Mouse (Mus musculus) adrenal gland, postnatal 10 days (tissue): ENCODE measurements around the gene 6030445D17Rik. TPM values are rescaled to one million over a fixed set of nuclear protein-coding genes. Genes with fewer than 3 reads are reported as not detected.

Experiments
- DNase-seq: peaks from one replicate; pipeline ENCODE4 v3.0.0; 2021; ENCODE audit warnings: mixed read lengths
- long read RNA-seq, 2 experiments: library from polyadenylated mRNA; stranded (forward); transcript quantifications; one replicate each; pipeline ENCODE4 v2.0.0; 2021
- total RNA-seq, 2 experiments: library from RNA; stranded (reverse); gene quantifications; 2 replicates each; pipeline ENCODE4 v1.2.3; 2021

The 6030445D17Rik gene
- total RNA-seq, result under 1 TPM; 0.24 to 0.39 TPM
- long read RNA-seq, experiment 1, result 0 reads
- long read RNA-seq, experiment 2, result 0 reads

DNA sequence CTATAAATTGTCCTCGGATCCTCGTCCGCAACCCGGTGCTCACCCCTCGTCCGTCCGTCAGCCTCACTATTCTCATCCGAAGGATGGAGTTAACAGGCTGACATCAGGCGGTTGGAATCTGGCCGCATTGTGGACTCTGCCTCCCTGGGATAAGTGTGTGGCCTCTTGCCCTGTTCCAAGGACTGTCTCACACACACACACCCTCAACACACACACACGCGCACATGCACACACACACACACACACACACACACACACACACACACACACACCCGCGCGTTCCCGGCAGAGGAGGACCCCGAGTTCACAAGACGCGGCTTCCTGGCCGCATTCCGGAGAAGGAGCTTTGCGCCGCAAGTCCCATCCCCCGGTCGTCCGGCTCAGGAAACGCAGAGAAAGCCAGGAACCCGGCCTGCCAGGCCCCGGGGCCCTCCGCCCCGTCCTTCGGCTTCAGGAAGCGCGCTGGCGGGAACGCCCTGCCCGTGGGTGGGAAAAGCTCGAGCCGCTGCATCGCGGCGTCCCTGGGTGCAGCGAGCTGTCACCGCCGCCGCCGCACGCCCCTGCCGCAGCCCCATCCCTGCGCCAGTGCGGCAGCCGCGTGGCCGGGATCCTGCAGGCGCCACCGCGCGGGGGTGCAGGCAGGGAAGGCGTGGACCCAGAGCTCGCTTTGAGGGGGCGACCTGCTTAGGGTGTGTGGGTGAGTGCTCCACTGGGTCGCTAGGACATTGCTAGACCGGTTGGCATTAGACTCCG is at the start of gene 6030445D17Rik:
Gene 6030445D17Rik (plus strand): TSS at position 165 of the 753 bp plus-strand sequence.
- peak; percentile 86 for DNase-seq

DNA sequence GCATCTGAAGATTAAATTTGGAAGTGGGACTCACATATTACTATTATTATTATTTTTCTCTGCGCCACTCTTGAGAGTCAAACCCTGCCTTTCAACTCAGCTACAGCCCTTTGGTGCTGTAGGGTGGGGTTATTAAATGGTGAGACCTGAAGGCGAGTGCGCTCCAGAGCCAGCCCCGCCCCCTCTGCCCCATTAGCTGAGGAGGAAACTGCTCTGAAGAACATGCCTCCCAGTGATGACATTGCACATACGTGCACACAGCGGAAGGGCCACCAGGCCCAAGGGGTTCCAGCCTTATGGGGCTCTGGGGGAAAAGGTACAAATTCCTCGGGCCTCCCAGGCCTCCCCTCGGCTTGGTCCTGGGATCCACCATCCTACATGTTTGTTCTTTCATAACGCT is 46.6 kb upstream of the 6030445D17Rik start:
- no peak for DNase-seq

DNA sequence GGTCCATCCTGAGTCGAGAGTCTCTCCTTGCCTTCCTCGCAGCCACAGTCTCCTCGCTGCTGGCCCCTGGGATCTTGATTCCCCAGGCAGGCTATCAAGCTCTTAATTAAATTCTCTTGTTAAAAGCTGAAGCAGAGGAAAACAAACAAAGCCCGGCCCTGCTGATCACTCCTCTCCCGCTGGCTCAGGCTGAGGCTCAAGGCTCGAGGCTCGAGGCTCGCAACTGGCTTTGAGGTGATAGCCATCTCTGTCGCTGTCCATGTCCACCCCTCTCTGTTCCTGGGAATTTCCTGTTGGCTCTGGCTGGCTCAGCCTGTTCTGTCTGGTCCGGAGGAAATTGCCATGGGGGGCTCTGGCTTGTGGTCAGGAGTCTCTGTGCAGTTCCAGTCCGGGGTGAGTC is 43.1 kb upstream of the 6030445D17Rik start:
- no peak for DNase-seq

DNA sequence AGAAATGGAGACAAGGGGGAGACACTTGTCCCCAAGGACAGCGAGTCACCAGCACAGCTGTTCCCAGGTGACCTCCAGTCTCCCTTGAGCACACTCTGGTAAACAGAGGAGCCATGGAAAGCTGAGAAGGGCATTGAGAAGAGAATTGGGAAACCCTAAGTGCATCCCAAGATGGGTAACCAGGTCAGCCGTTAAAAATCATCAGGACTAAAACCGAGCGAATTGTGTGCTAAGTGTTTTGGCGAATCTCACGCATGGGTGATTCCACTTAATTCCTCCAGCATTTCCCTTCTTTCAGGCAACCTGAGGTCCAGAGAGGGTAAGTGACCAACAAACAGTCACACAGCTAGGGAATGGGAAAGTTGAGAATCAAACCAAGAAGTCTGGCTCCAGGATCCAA is 42.7 kb upstream of the 6030445D17Rik start:
- no peak for DNase-seq

DNA sequence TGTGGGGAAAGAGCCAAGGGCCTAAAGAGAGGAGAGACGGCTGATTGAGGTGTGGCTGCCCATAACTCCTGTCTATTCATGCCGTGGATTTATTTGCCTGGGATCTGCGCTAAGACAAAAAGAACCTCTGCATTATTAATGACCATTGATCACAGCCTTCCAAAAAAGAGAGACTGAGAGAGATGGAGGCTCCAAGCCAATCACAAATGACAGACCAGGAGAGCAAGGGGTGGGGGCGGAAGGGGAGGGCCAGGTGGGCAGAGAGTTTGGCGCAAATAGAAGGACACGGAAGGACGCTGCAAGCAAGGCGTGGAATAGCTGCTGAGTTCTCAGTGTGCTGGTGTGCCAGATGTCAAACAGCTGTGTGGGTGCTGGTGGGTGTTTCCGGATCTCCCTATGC is 38.8 kb upstream of the 6030445D17Rik start, which contains the start of gene Htr1d:
Gene Htr1d (plus strand): TSS at position 301 of the 400 bp plus-strand sequence.
- no peak for DNase-seq

DNA sequence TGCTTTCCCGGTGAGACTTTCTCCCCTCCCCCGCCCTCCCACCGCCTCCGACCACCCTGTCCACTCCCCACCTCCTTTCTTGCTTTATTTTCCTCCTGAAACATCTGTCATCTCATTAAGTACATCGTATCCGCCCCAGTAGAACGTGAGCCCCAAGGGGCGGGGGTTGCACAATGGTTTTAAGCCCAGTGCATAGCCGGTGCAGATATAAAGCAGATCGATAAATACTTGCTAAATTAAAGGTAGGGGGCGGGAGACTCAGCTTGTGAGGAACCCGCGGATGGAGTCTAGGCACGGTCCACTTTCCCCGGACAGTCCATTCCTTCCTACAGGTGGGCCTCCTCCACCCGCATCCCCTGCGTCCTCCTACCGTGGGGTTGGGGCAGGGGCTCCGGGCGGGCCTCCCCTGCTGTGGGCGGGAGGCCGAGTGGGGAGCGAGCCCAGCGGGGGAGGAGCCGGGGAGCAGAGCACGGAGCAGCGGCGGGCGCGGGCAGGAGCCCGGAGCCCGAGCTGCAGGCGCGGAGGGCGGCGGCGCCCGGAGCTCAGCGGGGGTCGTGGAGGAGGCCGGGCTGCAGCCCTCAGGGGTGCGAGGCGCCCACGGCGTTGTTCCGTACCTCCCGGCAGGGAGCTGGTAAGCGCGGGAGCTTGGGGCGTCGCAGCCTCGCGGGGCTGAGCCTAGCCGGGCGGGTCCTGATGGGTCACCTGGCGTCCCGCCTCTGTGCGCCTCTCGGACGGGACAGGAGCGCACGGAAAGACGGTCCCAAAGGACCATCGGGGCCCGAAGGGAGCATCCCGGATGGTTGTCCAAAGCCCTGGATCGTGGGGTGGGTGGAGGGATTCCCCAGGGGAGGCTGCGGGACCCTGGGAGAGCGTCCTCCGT is 37.7 kb upstream of the 6030445D17Rik start:
- DNase-seq, result no peak

DNA sequence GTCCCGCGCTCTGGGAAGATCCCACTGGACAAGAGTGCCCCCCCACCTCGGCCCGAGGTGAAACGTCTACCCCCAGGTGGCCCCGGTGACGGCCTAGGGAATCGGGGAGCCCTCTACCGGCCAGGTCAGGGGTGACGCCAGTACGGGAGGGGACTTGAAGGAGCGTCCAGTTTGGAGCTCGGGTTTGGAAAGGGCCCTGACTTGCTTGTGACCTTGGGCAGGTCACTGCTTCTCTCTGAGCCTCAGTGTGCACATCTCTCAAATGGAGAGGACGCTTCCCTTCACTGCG is 37.1 kb upstream of the 6030445D17Rik start:
- peak; percentile 52 for DNase-seq

DNA sequence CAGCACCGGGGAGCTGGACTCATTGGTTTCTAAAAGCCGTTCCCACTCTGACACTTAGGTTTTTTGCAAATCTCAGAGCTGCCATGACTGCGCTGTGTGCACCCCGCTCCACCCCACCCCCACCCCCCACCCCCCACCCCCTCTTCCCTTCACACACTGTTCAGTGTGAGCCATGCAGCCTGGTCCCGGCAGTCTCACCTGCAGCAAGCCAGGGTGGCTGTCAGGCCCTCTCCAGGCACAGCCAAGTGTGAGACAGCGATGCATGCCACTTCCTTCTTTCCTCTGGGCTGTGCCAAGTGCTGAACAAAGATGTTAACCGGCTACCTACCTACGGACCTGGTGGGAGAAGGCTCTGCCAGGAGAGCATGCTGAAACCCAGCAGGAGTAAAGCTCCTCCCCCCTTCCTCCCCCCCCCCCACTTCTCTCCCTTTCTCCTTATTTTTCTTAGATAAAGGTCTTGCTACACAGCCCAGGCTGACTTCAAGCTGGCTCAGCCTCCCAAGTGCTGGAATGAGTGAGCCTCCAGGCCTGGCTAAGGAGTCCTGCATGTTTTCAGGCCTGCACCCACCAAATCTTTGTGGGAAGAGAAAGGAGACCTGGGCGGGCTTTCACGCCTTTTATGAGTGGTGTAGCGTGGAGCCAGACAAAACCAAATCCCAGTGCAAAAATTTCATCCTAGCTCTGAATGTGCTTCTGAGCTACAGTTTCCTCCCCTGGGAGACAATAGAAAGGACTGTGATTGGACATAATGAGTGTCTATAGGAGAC is 31.3 kb upstream of the 6030445D17Rik start:
- DNase-seq, result no peak

DNA sequence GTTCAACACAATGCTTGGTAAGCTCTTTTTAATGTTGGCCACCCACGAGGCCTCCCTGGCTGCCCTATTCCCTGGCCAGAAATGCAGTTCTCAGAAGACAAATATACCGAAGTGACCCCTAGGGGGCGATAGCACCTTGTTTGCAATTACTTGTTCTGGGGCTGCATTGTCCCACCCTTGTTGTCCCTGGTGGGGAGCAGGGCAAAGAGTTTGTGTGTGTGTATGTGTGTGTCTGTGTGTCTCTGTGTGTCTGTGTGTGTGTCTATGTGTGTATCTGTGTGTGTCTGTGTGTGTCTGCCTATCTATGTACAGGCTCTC is 30.7 kb upstream of the 6030445D17Rik start:
- peak; percentile 74 for DNase-seq

DNA sequence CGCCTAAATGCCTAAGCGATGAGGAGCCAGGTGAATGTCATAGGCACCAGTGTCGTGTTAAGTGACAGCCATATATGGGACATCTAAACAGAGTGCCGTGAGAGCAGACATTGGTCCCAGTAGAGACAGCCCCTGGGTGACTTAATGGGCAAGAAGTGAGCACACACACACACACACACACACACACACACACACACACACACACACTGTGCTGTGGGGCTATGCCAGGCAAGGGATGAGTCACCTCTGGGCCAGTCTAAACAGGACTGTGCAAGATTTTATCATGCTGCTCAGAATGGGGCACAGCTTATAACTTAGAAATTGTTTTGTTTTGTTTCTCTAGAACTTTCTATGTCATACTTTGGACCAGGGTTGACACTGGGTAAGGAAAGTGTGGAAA is 28.0 kb upstream of the 6030445D17Rik start:
- DNase-seq, result peak; percentile 64

DNA sequence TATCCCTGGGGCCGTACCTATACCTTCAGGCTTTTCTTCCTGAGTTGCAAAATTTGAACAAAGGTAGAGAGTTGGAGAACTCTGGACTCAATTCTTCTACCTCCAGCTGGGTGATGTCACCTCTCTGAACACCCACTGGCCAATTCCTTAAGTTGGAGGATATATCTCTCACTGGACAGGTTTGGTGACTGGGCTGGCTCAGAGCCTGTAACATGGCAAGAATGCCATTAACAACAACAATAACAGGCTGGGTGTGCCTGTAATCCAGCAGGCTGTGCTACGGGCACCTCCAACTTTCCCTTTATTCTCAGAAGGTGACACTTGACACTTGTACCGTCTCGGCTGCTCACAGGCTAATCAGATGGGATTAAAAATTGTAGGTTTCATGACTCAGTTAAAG is 22.9 kb upstream of the 6030445D17Rik start:
- DNase-seq, result no peak

DNA sequence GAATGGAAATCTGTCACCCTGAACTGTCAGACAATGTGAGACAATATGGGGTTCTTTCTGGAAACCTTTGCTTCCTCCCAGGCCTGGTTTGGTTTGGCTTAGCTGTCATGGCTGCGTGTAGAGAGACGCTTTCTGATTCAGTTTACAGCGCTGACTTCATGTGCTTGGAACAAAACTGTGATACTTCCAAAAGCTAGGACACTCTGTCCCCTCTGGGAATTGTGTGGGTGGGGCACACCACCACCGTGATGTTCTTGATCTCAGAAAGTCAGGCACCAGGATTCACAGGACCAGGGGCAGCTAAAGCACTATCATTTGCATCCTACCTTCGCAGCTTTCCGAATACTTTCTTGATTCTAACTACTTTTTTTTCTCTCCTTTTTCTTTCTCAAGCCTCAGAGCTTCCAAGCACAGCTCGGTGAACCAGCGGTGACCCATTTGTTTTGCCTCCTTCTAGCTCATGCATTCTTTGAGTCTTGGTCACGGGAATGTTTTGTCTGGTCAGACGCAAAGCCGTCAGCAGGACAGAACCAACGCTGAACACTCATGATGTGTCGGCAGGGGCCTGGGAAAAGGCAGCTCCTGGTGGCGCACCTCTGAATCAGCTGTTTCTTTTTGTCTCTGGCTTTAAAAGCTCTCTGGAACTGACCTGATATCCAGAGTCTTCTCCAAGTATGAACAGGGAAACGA is 20.6 kb upstream of the 6030445D17Rik start:
- DNase-seq, result no peak

DNA sequence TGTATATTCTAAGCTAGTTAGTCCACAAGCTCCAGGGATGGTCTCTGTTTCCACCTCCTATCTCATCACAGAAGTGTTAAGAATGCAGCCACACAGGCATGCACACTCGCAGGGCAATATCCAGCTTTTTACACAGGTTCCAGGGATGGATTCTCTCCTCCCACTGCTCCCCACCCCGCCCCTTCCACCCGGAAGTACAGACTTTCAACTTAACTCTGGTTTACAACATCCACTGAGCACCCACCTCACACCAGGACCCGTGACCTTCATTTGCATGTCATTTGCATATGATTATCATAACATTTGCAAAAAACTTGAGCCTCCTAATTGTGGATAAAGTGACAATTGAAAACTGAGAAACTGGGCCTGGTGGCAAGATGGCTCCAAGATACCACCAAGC is 17.5 kb upstream of the 6030445D17Rik start:
- DNase-seq, result no peak

DNA sequence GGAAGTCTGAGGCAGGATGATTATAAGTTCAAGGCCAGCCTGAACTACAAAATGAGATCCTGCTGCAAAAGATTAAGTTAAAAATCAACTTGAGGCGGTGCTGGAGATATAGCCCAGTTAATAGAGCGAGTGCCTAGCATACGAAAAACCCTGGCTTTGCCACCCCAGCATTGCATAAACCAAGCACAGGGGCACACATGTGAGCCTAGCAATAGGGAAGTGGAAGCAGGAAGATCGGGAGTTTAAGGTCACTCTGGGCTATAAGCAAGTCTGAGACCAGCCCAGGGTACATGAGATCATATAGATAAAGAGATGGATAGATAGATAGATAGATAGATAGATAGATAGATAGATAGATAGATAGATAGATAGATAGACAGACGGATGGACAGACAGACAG is 12.3 kb upstream of the 6030445D17Rik start:
- no peak for DNase-seq

DNA sequence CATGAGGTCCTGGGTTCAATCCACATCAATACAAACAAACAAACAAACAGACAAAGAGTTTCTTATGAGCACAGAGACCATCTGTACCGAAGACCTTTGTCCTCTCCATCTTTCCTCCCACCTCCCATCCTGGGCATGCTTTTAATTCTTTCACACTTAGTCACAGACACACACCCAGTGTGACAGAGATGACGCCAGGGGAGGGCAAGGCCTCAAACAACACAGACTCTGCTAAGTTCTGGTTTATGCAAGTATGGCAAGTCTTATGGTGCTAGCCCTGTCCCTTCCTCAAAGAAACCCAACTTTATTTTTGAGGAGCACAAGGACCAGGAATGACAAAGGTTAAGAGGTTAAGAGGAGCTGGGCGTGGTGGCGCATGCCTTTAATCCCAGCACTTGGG is 11.8 kb upstream of the 6030445D17Rik start:
- no peak for DNase-seq

DNA sequence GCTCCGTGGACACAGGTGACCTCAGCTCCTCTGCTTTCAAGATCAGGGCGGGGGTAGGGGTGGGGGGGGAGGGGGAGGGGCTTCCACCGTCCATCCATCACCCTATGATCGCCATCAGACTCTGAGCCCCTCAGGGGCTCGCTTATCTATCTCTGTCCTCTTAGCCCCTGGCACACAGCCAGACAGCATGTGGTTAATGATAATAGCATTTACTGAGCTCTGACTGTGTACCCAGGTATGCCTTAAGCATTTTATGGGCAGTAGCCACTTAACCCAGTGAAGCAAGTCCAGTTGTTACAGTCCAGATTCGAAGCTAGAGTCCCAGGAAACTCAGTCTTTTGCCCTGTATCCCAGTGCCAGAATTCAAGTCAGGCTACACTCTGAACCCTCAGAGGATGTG is 10.5 kb upstream of the 6030445D17Rik start:
- peak; percentile 29 for DNase-seq

DNA sequence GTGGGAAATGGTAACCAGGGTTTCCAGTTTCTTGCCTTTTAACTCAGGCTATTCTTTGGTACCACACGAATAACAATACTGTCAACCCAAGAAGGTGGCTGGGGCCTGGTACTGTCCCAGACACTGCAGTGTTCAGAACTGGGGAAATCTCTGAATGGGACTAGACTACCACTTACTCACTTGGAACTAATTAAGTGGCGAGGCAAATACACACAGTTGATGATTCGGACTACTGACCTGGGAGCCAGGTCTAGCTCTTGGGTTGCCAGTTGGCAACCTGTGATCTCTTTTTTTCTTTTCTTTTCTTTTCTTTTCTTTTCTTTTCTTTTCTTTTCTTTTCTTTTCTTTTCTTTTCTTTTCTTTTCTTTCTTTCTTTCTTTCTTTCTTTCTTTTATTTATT is 9.8 kb upstream of the 6030445D17Rik start:
- no peak for DNase-seq

DNA sequence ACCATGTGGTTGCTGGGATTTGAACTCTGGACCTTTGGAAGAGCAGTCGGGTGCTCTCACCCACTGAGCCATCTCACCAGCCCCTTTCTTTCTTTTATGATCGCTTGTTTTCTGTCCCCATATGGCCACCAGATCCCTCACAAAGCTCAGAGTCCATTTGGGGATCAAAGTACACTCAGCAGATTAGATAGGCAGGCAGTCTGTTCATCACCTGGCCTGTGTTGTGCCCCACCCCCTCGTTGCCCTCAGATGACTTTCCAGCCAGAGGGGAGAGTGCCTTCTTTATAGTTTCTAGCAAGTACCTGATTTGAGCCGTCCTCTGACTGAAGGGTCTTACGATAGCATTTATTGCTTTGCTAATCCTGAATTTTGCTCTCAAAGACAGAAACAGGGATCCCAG is 9.3 kb upstream of the 6030445D17Rik start:
- DNase-seq, result no peak

DNA sequence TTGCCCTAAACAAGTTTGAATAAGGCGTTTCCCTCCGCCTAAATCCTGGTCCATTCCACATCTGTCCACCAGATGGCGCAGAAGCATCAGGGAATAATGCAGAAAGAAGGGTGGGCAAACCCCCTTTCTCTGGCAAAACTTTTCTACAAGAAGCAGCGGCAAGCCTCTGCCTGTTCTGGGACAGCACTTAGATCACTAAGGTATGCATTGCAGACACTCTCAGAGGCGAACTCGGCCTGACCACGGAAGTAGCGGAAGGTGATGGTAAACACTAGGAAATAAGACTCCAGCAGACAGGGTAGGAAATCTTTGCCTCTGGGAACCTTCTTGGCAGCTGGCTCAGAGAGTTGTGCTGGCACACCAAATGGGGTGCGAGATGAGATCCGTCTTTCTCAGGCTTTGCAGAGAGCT is 7.2 kb upstream of the 6030445D17Rik start:
- DNase-seq, result peak; percentile 87

DNA sequence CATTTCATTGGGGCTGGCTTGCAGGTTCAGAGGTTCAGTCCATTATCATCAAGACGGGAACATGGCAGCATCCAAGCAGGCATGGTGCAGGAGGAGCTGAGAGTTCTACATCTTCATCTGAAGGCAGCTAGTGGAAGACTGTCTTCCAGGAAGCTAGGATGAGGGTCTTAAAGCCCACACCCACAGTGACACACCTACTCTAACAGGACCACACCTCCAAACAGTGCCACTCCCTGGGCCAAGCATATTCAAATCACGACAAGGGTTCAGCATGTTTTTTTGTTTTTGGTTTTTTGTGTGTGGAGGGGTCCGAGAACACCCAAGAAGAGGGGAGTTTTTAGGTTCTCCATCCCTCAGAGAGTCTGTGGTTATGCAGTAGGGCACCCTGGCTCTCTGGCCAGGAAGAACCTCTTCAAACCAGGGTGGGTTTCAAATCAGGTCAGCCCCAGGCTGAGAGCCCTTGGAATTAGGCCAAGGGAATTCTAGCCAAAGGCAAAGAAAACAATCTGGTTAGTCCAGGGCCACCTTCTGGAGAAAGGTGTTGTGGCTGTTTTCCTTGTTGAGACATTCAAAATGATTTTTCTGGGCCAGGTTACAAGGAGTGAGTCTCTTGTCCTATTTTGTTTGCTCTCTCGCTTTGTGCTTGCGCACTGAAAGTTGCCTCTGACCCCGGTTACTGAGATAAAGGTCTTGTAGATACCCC is 5.4 kb upstream of the 6030445D17Rik start:
- DNase-seq, result no peak

DNA sequence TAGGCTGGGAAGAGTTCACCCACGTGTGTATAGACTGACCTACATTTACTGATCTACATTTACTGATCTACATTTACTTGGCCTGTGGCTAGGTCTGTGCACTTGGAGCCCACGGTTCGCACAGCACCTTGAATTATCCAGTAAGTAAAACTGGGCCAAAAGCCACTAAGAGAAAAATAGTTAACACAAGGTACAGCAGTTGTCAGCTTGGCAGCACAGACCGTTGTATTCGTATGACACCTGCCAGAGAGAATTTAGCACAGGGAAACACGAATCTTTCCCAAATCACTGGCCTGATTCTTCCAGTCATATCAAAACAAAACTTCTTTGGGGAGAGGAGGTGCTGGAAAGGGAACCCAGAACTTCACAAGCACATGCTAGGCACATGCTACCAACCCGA is 3.8 kb upstream of the 6030445D17Rik start:
- no peak for DNase-seq

DNA sequence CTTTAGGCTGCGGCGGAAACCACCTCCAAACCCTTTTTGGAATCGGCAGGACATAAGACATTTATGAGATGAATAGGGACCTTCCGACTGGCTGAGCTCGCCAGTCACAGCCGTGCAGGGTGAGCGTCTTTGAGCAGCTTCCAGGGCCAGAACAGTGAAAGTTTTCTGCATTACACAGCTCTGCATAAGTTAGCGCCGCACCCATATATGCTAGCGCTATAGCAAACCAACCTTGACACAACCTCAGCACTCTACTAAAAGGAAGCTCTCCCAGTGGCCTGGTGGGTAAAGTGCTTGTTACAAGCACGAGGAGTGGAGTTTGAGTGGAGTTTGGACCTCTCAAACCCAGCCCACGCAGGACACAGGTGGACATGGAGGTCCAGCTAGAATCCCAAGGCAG is 2.8 kb upstream of the 6030445D17Rik start:
- no peak for DNase-seq
